Mouse (Mus musculus) liver, embryonic 14.5 days (tissue): ENCODE measurements around the gene Wdr86.

Source experiments
- CTCF ChIP-seq: IDR thresholded peaks from 2 replicates; pipeline ENCODE4 v1.5.1; 2016; ENCODE audit warnings: antibody characterized with exemption, low read depth, control low read depth
- EP300 ChIP-seq: IDR thresholded peaks from 2 replicates; pipeline ENCODE4 v1.6.1; 2016; ENCODE audit warnings: antibody characterized with exemption, low read depth

DNA sequence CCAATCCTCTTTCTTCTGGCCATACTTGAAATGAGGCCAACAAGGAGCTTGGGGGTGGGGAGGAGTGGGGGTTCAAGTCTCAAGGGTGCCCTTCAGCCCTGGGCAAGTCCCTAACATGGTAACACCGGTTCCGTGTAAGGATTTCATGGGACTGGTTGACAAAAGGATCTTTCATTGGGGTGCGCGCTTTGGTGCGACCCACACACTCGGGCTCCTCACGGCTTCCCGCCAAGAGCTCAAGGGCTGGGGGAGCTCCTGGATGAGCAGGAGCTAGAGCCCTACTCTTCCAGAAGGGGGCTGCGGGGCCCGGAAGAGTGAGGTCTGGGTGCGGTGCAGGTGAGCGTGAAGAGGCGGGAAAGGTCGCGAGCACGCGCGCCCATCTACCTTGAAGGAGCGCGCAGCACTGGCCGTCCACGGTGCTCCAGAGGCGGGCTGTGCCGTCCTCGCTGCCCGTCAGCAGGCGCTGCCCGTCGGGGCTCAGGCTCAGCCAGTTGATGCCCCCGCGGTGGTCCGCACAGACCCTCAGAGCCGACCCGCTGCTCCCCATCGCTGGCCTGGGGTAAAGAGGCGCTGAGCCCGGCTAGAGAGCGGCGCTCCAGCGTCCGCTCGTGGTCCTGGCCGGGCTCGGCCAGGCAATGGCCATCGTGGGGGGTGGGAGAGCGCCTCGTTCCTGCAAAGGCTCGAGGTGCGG lies 585 bp downstream of the Wdr86 start:
- TF ChIP-seq CTCF (no peak), EP300 (no peak)
